Mouse (Mus musculus) liver, postnatal 0 days (tissue): Measurements from ENCODE around the gene Rab20.

Experiments
- CTCF ChIP-seq: sonication (generic); IDR thresholded peaks from 2 replicates; pipeline ENCODE4 v1.5.1; 2016; ENCODE audit warnings: antibody characterized with exemption, low read depth
- EP300 ChIP-seq: IDR thresholded peaks from 2 replicates; pipeline ENCODE4 v1.6.1; 2016; ENCODE audit warnings: antibody characterized with exemption, low read depth, mild to moderate bottlenecking

- TF ChIP-seq CTCF (no peak), EP300 (no peak)
Observed at GRCm38 (mm10) chr8:11510971-11511370, 32.5 kb upstream of the Rab20 start.
